In genomic region chr11:106419262-106420102, GRCm38 (mm10) we compare ENCODE assay signal across 10 mouse cellular contexts. TPM values are rescaled to one million over a fixed set of nuclear protein-coding genes. Genes with fewer than 3 reads are reported as not detected.
A peak's percentile ranks its signal among the peaks of the same experiment; 100 is the strongest.
DNase-seq lines count a peak whose midpoint lies in the region; ATAC-seq and TF ChIP-seq lines count a peak whose summit lies in the region.
"Had no signal": no experiment of that assay in that cellular context is flagged by ENCODE, and none has a peak within 500 bp of the region (broad histone marks: within the 10 kb centered on the region; RNA-seq: fewer than 3 reads in every experiment).

No protein-coding gene starts in this region.

- no peak overlapping the region for H3K4me2 ChIP-seq in intestine, embryonic 16.5 days (ENCODE audit: low read depth, low read length)
- no peak overlapping the region for H3K4me2 ChIP-seq in intestine, embryonic 15.5 days (replicated peaks)
- H3K4me2 ChIP-seq in stomach, embryonic 16.5 days (ENCODE audit: low read depth, low read length): no peak overlapping the region
- no peak overlapping the region for H3K4me2 ChIP-seq in stomach, postnatal 0 days (replicated peaks; ENCODE audit: low read depth)
- no peak overlapping the region for H3K4me2 ChIP-seq in liver, embryonic 11.5 days
- H3K4me2 ChIP-seq: forebrain, embryonic 13.5 days had no signal

- H3K27ac ChIP-seq in intestine, embryonic 16.5 days (ENCODE audit: low read length): peak overlapping the region; percentile 21; the same call in 1 of the 2 replicates
- no peak overlapping the region for H3K27ac ChIP-seq in intestine, embryonic 15.5 days
- H3K27ac ChIP-seq in stomach, embryonic 16.5 days (ENCODE audit: low read length): 0 out of 2 replicates have a peak overlapping the region, but pooled peaks have one; percentile 39
- no peak overlapping the region for H3K27ac ChIP-seq in stomach, postnatal 0 days (replicated peaks)
- peak overlapping the region; percentile 47 for H3K27ac ChIP-seq in liver, embryonic 11.5 days (ENCODE audit: low read depth, low read length)
- peak overlapping the region; percentile 27; the same call in 1 of the 2 replicates for H3K27ac ChIP-seq in small intestine, adult 2 months (ENCODE audit: insufficient read depth, low read depth, low read length)
- H3K27ac ChIP-seq: forebrain, embryonic 13.5 days; left cerebral cortex, adult 2 months had no signal

- H3K36me3 ChIP-seq in intestine, embryonic 16.5 days (ENCODE audit: control insufficient read depth, insufficient read depth, low read length): no peaks in the 10 kb centered on the region
- H3K36me3 ChIP-seq in intestine, embryonic 15.5 days: no peaks in the 10 kb centered on the region
- no peaks in the 10 kb centered on the region for H3K36me3 ChIP-seq in stomach, embryonic 16.5 days (ENCODE audit: control insufficient read depth, insufficient read depth, low read length)
- H3K36me3 ChIP-seq in stomach, postnatal 0 days (ENCODE audit: control insufficient read depth, insufficient read depth, low read length): peaks cover 6% of the 10 kb centered on the region
- 0 out of 2 replicates have a peak, but pooled peaks cover 2% of the 10 kb centered on the region for H3K36me3 ChIP-seq in liver, embryonic 11.5 days (ENCODE audit: control insufficient read depth, insufficient read depth, low read length)
- H3K36me3 ChIP-seq in small intestine, adult 2 months (ENCODE audit: control insufficient read depth, insufficient read depth, low read length): peaks cover 33% of the 10 kb centered on the region

- H3K9ac ChIP-seq in intestine, embryonic 16.5 days (ENCODE audit: low read depth, low read length): no peak overlapping the region
- H3K9ac ChIP-seq in intestine, embryonic 15.5 days: no peak overlapping the region
- no peak overlapping the region for H3K9ac ChIP-seq in stomach, embryonic 16.5 days (ENCODE audit: low read length)
- no peak overlapping the region for H3K9ac ChIP-seq in stomach, postnatal 0 days (ENCODE audit: low read length)
- H3K9ac ChIP-seq in liver, embryonic 11.5 days (ENCODE audit: low read depth, low read length): no peak overlapping the region
- H3K9ac ChIP-seq: forebrain, embryonic 13.5 days had no signal

- no peak for DNase-seq in stomach, postnatal 0 days (ENCODE audit: low spot score)
- DNase-seq in liver, embryonic 11.5 days (ENCODE audit: low spot score): no peak
- DNase-seq in ovary, postnatal 36 days (ENCODE audit: low spot score): no peak
- DNase-seq in cerebellum, adult 11-12 months: no peak

- no peak overlapping the region for H3K4me3 ChIP-seq in intestine, embryonic 16.5 days (ENCODE audit: low read length)
- no peak overlapping the region for H3K4me3 ChIP-seq in intestine, embryonic 15.5 days (replicated peaks)
- no peak overlapping the region for H3K4me3 ChIP-seq in stomach, embryonic 16.5 days (replicated peaks; ENCODE audit: low read length)
- no peak overlapping the region for H3K4me3 ChIP-seq in stomach, postnatal 0 days (ENCODE audit: low read depth, low read length)
- H3K4me3 ChIP-seq in liver, embryonic 11.5 days (ENCODE audit: low read depth, low read length): no peak overlapping the region
- H3K4me3 ChIP-seq in small intestine, adult 2 months (ENCODE audit: low read depth, low read length): no peak overlapping the region
- H3K4me3 ChIP-seq: forebrain, embryonic 13.5 days; left cerebral cortex, adult 2 months had no signal

- H3K27me3 ChIP-seq in intestine, embryonic 16.5 days (replicated peaks; ENCODE audit: control insufficient read depth, insufficient read depth, low read length): no peaks in the 10 kb centered on the region
- no peaks in the 10 kb centered on the region for H3K27me3 ChIP-seq in intestine, embryonic 15.5 days (replicated peaks)
- H3K27me3 ChIP-seq in stomach, embryonic 16.5 days (ENCODE audit: control insufficient read depth, insufficient read depth, low read length): no peaks in the 10 kb centered on the region
- no peaks in the 10 kb centered on the region for H3K27me3 ChIP-seq in stomach, postnatal 0 days (ENCODE audit: control insufficient read depth, insufficient read depth, low read length)
- no peaks in the 10 kb centered on the region for H3K27me3 ChIP-seq in liver, embryonic 11.5 days (replicated peaks; ENCODE audit: control insufficient read depth, insufficient read depth, low read length)
- H3K27me3 ChIP-seq in small intestine, adult 2 months (ENCODE audit: control insufficient read depth, insufficient read depth, low read length): no peaks in the 10 kb centered on the region
- H3K27me3 ChIP-seq: forebrain, embryonic 13.5 days had no signal

- no peaks in the 10 kb centered on the region for H3K9me3 ChIP-seq in intestine, embryonic 16.5 days (ENCODE audit: control insufficient read depth, low read length)
- H3K9me3 ChIP-seq in intestine, embryonic 15.5 days: no peaks in the 10 kb centered on the region
- no peaks in the 10 kb centered on the region for H3K9me3 ChIP-seq in stomach, embryonic 16.5 days (replicated peaks; ENCODE audit: control insufficient read depth, low read length)
- H3K9me3 ChIP-seq in stomach, postnatal 0 days (ENCODE audit: control insufficient read depth, low read length): no peaks in the 10 kb centered on the region
- no peaks in the 10 kb centered on the region for H3K9me3 ChIP-seq in liver, embryonic 11.5 days (ENCODE audit: control insufficient read depth, low read length)
- H3K9me3 ChIP-seq: forebrain, embryonic 13.5 days had no signal

- no peak for TF ChIP-seq CTCF in stomach, postnatal 0 days (IDR thresholded peaks at IDR 0.05; ENCODE audit: low read depth)
- no peak for TF ChIP-seq CTCF in small intestine, adult 2 months (IDR thresholded peaks at IDR 0.05; ENCODE audit: extremely low read depth, insufficient read length, insufficient replicate concordance, low read depth, low read length)

- peak; percentile 28; the same call in 1 of the 2 replicates for ATAC-seq in intestine, embryonic 16.5 days
- ATAC-seq in intestine, embryonic 15.5 days: no peak
- ATAC-seq in stomach, embryonic 16.5 days (ENCODE audit: insufficient read depth, low FRiP score): no peak
- no peak for ATAC-seq in stomach, postnatal 0 days (ENCODE audit: low FRiP score, low TSS enrichment)
- ATAC-seq in liver, embryonic 11.5 days (replicated peaks; ENCODE audit: low FRiP score): no peak

- WGBS in intestine, embryonic 16.5 days: 66% methylated on average over 9 of the region's 9 CpGs
- WGBS in intestine, embryonic 15.5 days: 69% methylated on average over 9 of the region's 9 CpGs
- WGBS in stomach, embryonic 16.5 days: 66% methylated on average over 9 of the region's 9 CpGs
- WGBS in stomach, postnatal 0 days: 60% methylated on average over 9 of the region's 9 CpGs
- WGBS in liver, embryonic 11.5 days: 64% methylated on average over 9 of the region's 9 CpGs
- WGBS in small intestine, adult 2 months: 79% methylated on average over 9 of the region's 9 CpGs

- TF ChIP-seq EP300 in stomach, postnatal 0 days (optimal IDR thresholded peaks at IDR 0.05): no peak

- TF ChIP-seq POLR2A in small intestine, adult 2 months (IDR thresholded peaks at IDR 0.05; ENCODE audit: low read depth, low read length): no peak

- no peaks in the 10 kb centered on the region for H3K4me1 ChIP-seq in intestine, embryonic 16.5 days (ENCODE audit: control insufficient read depth, insufficient read depth, low read length)
- no peaks in the 10 kb centered on the region for H3K4me1 ChIP-seq in intestine, embryonic 15.5 days (replicated peaks)
- no peaks in the 10 kb centered on the region for H3K4me1 ChIP-seq in stomach, embryonic 16.5 days (ENCODE audit: control insufficient read depth, insufficient read depth, low read length)
- H3K4me1 ChIP-seq in stomach, postnatal 0 days (replicated peaks; ENCODE audit: control insufficient read depth, insufficient read depth): no peaks in the 10 kb centered on the region
- H3K4me1 ChIP-seq in liver, embryonic 11.5 days (replicated peaks; ENCODE audit: control insufficient read depth, insufficient read depth, low read length): peaks cover 3% of the 10 kb centered on the region; the same call in 1 of the 2 replicates
- no peaks in the 10 kb centered on the region for H3K4me1 ChIP-seq in small intestine, adult 2 months (ENCODE audit: control insufficient read depth, insufficient read depth, insufficient read length, low read length)
- H3K4me1 ChIP-seq: forebrain, embryonic 13.5 days had no signal

RNA-seq across cellular contexts. Expression of gene Icam2, which starts 31.6 kb away (rescaled TPM):
- polyA plus RNA-seq in intestine, embryonic 16.5 days (2015; fragmentation: Nextera tagmentation; extraction: Ambion mirVana): 38.3 and 40.5 TPM in 2 replicates
- polyA plus RNA-seq in intestine, embryonic 15.5 days (2015; fragmentation: Nextera tagmentation; extraction: Ambion mirVana): 38.1 and 39.3 TPM in 2 replicates
- 39.5 and 40.6 TPM in 2 replicates for polyA plus RNA-seq in stomach, embryonic 16.5 days (2015; fragmentation: Nextera tagmentation; extraction: Ambion mirVana)
- 12.7 and 13.2 TPM in 2 replicates for polyA plus RNA-seq in stomach, postnatal 0 days (2015; fragmentation: Nextera tagmentation; extraction: Ambion mirVana)
- 36.2 and 41.6 TPM in 2 replicates for polyA plus RNA-seq in liver, embryonic 11.5 days (2014; fragmentation: Nextera tagmentation; extraction: Ambion mirVana)
- 6.1 and 10.4 TPM in 2 replicates for polyA plus RNA-seq in small intestine, adult 2 months (2012; rRNA removed)

RNA-seq across cellular contexts. Expression of gene Prr29, which starts 54.2 kb away (rescaled TPM):
- polyA plus RNA-seq in intestine, embryonic 16.5 days (2015; fragmentation: Nextera tagmentation; extraction: Ambion mirVana): 0.53 and 0.54 TPM in 2 replicates
- 0.34 and 0.69 TPM in 2 replicates for polyA plus RNA-seq in intestine, embryonic 15.5 days (2015; fragmentation: Nextera tagmentation; extraction: Ambion mirVana)
- 0.62 and 0.96 TPM in 2 replicates for polyA plus RNA-seq in stomach, embryonic 16.5 days (2015; fragmentation: Nextera tagmentation; extraction: Ambion mirVana)
- polyA plus RNA-seq in stomach, postnatal 0 days (2015; fragmentation: Nextera tagmentation; extraction: Ambion mirVana): 0.23 and 0.41 TPM in 2 replicates
- not detected in 2 replicates for polyA plus RNA-seq in liver, embryonic 11.5 days (2014; fragmentation: Nextera tagmentation; extraction: Ambion mirVana)
- 0.32 and 1.0 TPM in 2 replicates for polyA plus RNA-seq in small intestine, adult 2 months (2012; rRNA removed)
- polyA plus RNA-seq: forebrain, embryonic 13.5 days had no signal

Comparison
In these comparisons a context has a peak if more than half of its experiments do, and no peak if none do; other contexts are left out.
1. H3K27ac ChIP-seq: peak in intestine, embryonic 16.5 days (single experiment), stomach, embryonic 16.5 days (single experiment), liver, embryonic 11.5 days (single experiment) and small intestine, adult 2 months (single experiment); none in intestine, embryonic 15.5 days (single experiment) and stomach, postnatal 0 days (single experiment).